Mouse (Mus musculus) T-cell, adult 66 days (primary cell): Measurements from ENCODE around the gene Cox5a. TPM values are rescaled to one million over a fixed set of nuclear protein-coding genes. Genes with fewer than 3 reads are reported as not detected.

Source experiments
- total RNA-seq, 2 experiments: library from RNA; stranded (reverse); gene quantifications; 3 replicates in 1 of 2; 4 replicates in 1 of 2; pipeline ENCODE4 v1.2.4; 2023

Gene Cox5a
- 100 to 1,000 TPM in 1 of 2 experiments, 10 to 100 TPM in 1; 87.5 to 109 TPM for total RNA-seq

GRCm38 (mm10) chr9:57521056-57521911 lies at the start of gene Cox5a:
TSS of gene Cox5a (plus strand) at chr9:57521274.

DNA sequence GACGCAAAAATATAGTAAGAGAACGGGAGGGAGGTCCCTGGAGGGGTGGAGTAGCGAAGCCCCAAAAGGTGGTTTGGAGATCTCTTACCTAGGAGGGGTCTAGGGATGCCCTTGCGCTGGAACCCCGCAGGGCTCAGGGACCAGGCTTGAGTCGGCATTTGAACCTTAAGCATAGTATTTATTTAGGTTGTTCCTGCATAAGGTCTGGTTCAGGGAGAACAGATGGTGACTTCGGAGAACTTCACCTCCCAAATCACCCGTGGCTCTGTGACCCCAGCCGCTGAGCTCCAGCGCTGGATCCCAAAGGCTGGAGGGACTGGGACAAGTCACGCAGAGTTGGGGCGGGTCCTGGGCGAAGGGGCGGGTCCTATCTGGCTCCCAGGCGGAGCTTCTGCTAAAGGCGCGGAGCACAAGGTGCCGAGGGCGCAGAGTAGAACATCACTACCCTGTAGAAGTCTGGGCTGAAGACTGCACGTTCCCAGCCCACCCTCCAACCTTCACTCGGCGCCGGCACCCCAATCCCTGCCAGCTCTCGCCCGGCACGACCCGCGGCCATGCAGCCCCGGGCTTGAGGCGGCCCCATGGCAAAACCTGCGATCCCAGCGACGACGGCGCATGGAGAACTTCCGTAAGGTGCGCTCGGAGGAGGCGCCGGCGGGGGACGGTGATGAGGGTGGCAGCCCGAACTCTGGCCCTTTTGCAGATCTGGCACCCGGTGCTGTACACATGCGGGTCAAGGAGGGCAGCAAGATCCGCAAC lies 17.3 kb upstream of the Cox5a start, which contains the start of gene Rpp25:
Gene Rpp25 (plus strand): TSS at position 405 of the 759 bp plus-strand sequence.

DNA sequence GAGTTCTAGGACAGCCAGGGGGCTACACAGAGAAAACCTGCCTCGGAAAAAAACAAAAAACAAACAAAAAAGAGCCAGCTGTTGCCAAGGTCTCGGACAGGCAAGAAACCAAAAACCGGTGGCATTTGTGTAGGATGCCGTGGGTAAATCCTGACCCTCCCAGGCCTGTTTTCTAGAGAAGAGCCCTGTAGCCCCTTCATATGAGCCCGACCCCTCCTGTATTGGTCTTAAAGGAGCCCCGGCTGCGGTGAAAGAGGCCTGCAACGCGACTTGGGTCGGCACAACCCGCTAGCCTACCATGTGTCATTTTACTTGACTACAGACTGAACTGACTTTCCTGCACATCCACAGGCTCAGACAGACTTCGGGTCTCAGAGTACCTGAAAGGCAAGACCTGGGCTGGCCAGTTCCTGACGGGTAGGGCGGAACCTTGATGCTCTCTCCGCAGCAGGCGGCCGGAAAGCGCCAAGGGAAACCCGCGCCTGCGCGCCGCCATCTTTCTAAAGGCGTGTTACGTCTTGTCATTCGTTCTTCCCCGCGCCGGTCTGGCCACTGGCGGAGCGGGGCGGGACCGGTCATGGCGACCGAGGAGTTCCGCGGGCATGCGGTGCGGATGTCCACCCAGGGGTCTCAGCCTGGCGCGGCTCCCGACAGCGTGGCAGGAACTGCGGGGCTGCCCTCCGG lies 16.1 kb downstream of the Cox5a start, which contains the start of gene Fam219b:
Gene Fam219b (plus strand): TSS at position 485 of the 684 bp plus-strand sequence.

DNA sequence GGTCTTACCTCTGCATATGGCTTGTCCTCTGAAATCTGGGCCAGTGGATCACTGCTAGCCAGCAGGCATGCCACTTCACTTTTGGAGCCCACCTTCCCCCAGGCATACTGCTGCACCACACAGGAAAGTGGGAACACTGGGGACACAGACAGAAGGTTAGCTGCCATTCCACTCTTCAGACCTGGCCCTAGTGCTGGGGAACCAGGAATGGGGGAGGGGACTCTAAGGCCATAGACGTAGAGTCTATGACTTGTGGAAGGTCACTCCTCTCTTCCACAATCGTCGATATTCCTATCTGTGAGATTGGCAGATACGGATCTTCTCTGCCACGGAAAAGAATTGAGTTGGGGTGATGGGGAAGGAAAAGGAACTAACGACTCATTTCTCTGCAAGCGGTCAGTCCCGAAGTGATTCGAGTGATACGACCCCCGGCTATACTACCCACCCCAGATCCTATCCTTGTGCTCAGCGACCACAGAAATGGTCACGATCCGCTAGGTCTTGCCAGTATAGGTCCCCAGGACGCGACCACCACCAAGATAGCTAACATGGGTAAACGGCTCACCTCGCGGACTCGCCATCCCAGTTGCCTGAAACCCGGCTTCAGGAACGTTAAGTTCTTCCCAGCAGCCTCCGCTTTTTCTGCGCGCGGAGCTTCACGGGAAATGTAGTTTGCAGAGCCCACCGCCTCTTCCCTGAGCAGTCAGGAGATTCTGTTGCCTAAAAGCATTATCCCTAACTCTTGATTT lies 31.2 kb downstream of the Cox5a start, which contains the start of gene Mpi:
Gene Mpi (minus strand): TSS at position 625 of the 749 bp plus-strand sequence.

GRCm38 (mm10) chr9:57560861-57561710 lies 40.0 kb downstream of the Cox5a start, which contains the start of gene Scamp2:
TSS of gene Scamp2 (plus strand) at chr9:57560943.

Other genes with a start within 250 kb of the Cox5a start
- 10 to 100 TPM; 54.9 to 63.1 TPM for gene Ppcdc, start 81.2 kb upstream of the Cox5a start, total RNA-seq
- under 1 TPM in 1 of 2 experiments, not detected in 1; 0.47 TPM for gene Scamp5, start 53.2 kb upstream of the Cox5a start, total RNA-seq
- gene Rpp25, start 17.2 kb upstream of the Cox5a start, total RNA-seq, result not detected
- 10 to 100 TPM; 17.1 to 19.7 TPM for gene Fam219b, start 16.3 kb downstream of the Cox5a start, total RNA-seq
- gene Mpi, start 31.5 kb downstream of the Cox5a start, total RNA-seq, result 10 to 100 TPM; 11.5 to 15.4 TPM
- 10 to 100 TPM; 57.5 to 62.3 TPM for gene Scamp2, start 39.7 kb downstream of the Cox5a start, total RNA-seq
- gene Ulk3, start 68.2 kb downstream of the Cox5a start, total RNA-seq, result 10 to 100 TPM; 75.2 to 79.6 TPM
- gene Cplx3, start 85.0 kb downstream of the Cox5a start, total RNA-seq, result under 1 TPM; 0.38 to 0.50 TPM
- 1 to 10 TPM; 1.8 to 4.1 TPM for gene Lman1l, start 99.5 kb downstream of the Cox5a start, total RNA-seq
- 100 to 1,000 TPM; 332 to 355 TPM for gene Csk, start 132.4 kb downstream of the Cox5a start, total RNA-seq
- gene Cyp1a2, start 162.4 kb downstream of the Cox5a start, total RNA-seq, result not detected
- under 1 TPM in 1 of 2 experiments, not detected in 1; 0.20 TPM for gene Cyp1a1, start 166.7 kb downstream of the Cox5a start, total RNA-seq
- 10 to 100 TPM; 22.4 to 22.9 TPM for gene Edc3, start 187.3 kb downstream of the Cox5a start, total RNA-seq
- 100 to 1,000 TPM; 187 to 199 TPM for gene Clk3, start 244.6 kb downstream of the Cox5a start, total RNA-seq